Mouse (Mus musculus) urinary bladder, postnatal 10 days (tissue): ENCODE results near the gene Nsf.

ENCODE experiments used
- DNase-seq: peaks from one replicate; pipeline ENCODE4 v3.0.0; 2022; ENCODE audit warnings: low spot score

Gene Nsf

GRCm38 (mm10) chr11:103772505-103773386, 181.1 kb downstream of the Nsf start:
- DNase-seq, result no peak
